Mouse (Mus musculus): Measurements from ENCODE around the gene Pitpnm2. TPM values are rescaled to one million over a fixed set of nuclear protein-coding genes. Genes with fewer than 3 reads are reported as not detected.

Gene Pitpnm2
- total and polyA plus RNA-seq, 2 experiments: 10.6 to 30.3 TPM

DNA sequence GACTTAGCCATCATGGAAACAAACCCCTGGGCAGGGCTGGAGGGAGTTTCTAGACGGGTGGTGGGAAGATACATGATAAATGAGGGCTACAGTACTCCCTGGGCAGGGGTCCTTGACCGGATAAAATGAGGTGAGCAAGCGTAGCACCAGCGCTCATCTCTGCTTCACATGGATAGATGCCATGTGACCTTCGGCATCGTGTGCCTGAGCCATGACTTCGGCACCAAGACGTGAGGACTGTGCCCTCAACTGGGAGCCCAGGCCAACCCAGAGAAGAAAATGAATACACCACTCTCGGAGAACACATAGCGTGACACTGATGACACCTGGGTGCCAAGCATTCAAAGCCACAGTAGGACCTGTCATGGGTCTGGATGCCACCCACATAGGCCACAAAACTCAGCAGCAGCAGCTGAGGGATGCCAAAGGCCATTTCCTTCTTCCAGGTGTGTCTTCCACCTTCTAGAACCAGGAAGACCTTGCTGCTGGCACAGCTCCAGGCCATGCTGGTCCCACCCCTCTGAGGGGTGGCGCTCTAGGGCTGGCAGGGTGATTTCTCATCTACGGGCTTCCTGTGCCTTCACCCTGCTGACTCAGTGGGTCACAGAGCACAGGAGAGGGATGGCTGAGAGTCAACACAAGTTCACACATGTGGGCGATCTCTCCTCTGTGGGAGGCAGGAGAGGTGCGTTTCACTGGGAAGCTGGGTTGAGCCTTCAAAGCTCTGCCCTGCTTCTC lies 165.5 kb downstream of the Pitpnm2 start:
- Histone ChIP-seq H3K4me3 (ENCODE audit: insufficient read depth, low read depth, low read length) (no peak overlapping the region), H3K79me2 (ENCODE audit: control insufficient read depth, insufficient read depth, low read length) (no peaks in the 10 kb centered on the region), H3K36me3 (ENCODE audit: control insufficient read depth, insufficient read depth, low read length) (no peaks in the 10 kb centered on the region), H3K4me1 (ENCODE audit: control insufficient read depth, insufficient read depth, low read length) (no peaks in the 10 kb centered on the region), H3K9ac (ENCODE audit: low read depth, low read length) (no peak overlapping the region), H3K27me3 (ENCODE audit: control insufficient read depth, insufficient read depth, low read length) (no peaks in the 10 kb centered on the region), H3K27ac (replicated peaks; ENCODE audit: insufficient read depth, low read depth, low read length) (no peak overlapping the region)
- TF ChIP-seq POLR2A (IDR thresholded peaks at IDR 0.05; ENCODE audit: extremely low read depth, insufficient read depth, low read length) (no peak), CTCF (IDR thresholded peaks at IDR 0.05; ENCODE audit: low read depth, low read length) (no peak)
- 40% methylated on average over 14 of the region's 14 CpGs for WGBS
- peak; percentile 63 for DNase-seq (ENCODE audit: extremely low read depth, low read depth, low spot score)

DNA sequence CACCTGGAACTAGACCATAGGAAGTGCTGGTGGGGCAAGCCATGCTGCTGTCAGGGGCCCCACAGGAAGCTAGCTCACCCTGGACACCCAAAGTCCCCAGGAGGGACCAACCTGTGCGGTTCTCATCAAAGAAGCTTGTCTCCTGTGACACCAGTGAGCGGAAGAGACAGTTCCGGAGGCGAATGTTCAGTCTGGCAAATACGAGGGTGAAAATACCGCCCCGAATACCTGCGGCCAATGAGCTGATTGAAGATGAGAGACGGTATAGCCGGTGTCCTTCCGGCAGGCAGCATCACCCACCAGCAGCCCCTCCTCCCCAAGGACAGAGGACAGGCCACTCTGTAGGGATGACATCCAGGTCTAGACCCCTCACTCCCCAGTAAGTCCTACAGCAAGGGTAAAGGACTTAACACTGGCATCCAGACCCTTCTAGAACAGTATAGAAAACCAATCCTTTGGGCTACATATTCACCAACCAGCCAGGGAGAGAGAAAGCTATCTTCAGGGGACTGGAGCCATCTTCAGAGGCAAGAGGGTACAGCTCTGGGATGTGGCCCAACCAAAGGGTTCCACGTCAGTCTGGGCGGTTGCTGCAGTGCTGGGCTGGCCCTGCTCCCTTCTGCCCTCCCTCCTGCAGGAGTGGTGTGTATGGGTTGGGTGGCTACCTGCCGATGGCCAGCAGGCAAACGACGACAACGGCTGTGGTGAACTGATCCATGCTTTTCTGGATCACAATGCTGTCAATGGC lies 166.4 kb downstream of the Pitpnm2 start:
- no peak overlapping the region for H3K9ac ChIP-seq (ENCODE audit: low read depth, low read length)
- H3K4me3 ChIP-seq (ENCODE audit: insufficient read depth, low read depth, low read length): no peak overlapping the region
- no peaks in the 10 kb centered on the region for H3K4me1 ChIP-seq (ENCODE audit: control insufficient read depth, insufficient read depth, low read length)
- no peaks in the 10 kb centered on the region for H3K79me2 ChIP-seq (ENCODE audit: control insufficient read depth, insufficient read depth, low read length)
- TF ChIP-seq POLR2A (IDR thresholded peaks at IDR 0.05; ENCODE audit: extremely low read depth, insufficient read depth, low read length) (no peak), CTCF (IDR thresholded peaks at IDR 0.05; ENCODE audit: low read depth, low read length) (no peak)
- H3K27me3 ChIP-seq (ENCODE audit: control insufficient read depth, insufficient read depth, low read length): no peaks in the 10 kb centered on the region
- no peak for DNase-seq (ENCODE audit: extremely low read depth, low read depth, low spot score)
- H3K27ac ChIP-seq (replicated peaks; ENCODE audit: insufficient read depth, low read depth, low read length): no peak overlapping the region
- H3K36me3 ChIP-seq (ENCODE audit: control insufficient read depth, insufficient read depth, low read length): no peaks in the 10 kb centered on the region
- WGBS: 95% methylated on average over 17 of the region's 17 CpGs

DNA sequence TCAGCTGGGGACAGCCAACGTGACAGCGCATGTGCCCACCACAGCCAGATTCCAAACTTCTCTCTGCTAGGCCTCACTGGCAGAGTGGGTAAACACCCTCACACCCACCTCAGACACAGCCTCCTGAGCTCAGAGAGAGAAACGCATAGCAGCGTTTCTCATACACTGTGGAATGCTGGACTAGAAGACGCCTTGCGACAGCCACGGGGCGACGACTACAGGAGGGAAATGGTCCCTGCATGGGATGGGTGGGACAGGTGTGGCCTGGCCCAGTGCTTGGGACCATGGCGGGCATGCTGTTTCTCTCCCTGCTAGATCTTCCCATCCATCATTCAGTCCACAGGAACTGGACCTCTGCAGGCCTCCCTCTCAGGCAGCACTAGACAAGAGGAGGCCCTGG lies 167.1 kb downstream of the Pitpnm2 start:
- Histone ChIP-seq H3K4me1 (ENCODE audit: control insufficient read depth, insufficient read depth, low read length) (no peaks in the 10 kb centered on the region), H3K27me3 (ENCODE audit: control insufficient read depth, insufficient read depth, low read length) (no peaks in the 10 kb centered on the region), H3K4me3 (ENCODE audit: insufficient read depth, low read depth, low read length) (no peak overlapping the region), H3K36me3 (ENCODE audit: control insufficient read depth, insufficient read depth, low read length) (no peaks in the 10 kb centered on the region), H3K27ac (replicated peaks; ENCODE audit: insufficient read depth, low read depth, low read length) (no peak overlapping the region), H3K9ac (ENCODE audit: low read depth, low read length) (no peak overlapping the region), H3K79me2 (ENCODE audit: control insufficient read depth, insufficient read depth, low read length) (no peaks in the 10 kb centered on the region)
- TF ChIP-seq POLR2A (IDR thresholded peaks at IDR 0.05; ENCODE audit: extremely low read depth, insufficient read depth, low read length) (no peak), CTCF (IDR thresholded peaks at IDR 0.05; ENCODE audit: low read depth, low read length) (no peak)
- no peak for DNase-seq (ENCODE audit: extremely low read depth, low read depth, low spot score)
- WGBS: 92% methylated on average over 10 of the region's 10 CpGs

DNA sequence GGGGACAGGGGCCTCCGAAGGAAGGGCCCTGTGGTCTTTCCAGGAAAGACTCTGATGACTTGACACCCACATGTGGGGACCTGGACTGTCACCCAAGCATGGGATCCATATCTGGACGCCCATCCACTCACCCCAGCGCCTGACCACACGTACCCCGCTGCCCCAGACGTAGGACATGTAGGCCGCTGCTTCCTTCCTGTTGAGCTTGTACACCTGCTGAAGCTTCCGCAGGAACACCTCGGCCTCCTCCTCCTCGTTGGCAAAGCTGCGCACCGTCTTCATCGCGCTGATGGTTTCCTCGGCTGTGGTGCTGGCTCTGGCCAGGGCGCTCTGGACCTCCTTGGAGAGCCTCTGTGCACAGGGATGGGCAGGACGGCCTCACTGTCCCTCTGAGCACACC lies 169.7 kb downstream of the Pitpnm2 start:
- no peak for DNase-seq (ENCODE audit: extremely low read depth, low read depth, low spot score)
- H3K36me3 ChIP-seq (ENCODE audit: control insufficient read depth, insufficient read depth, low read length): no peaks in the 10 kb centered on the region
- no peak overlapping the region for H3K27ac ChIP-seq (replicated peaks; ENCODE audit: insufficient read depth, low read depth, low read length)
- H3K79me2 ChIP-seq (ENCODE audit: control insufficient read depth, insufficient read depth, low read length): no peaks in the 10 kb centered on the region
- H3K4me1 ChIP-seq (ENCODE audit: control insufficient read depth, insufficient read depth, low read length): no peaks in the 10 kb centered on the region
- no peak overlapping the region for H3K4me3 ChIP-seq (ENCODE audit: insufficient read depth, low read depth, low read length)
- TF ChIP-seq CTCF (IDR thresholded peaks at IDR 0.05; ENCODE audit: low read depth, low read length): no peak
- no peak for TF ChIP-seq POLR2A (IDR thresholded peaks at IDR 0.05; ENCODE audit: extremely low read depth, insufficient read depth, low read length)
- H3K27me3 ChIP-seq (ENCODE audit: control insufficient read depth, insufficient read depth, low read length): no peaks in the 10 kb centered on the region
- no peak overlapping the region for H3K9ac ChIP-seq (ENCODE audit: low read depth, low read length)
- WGBS: 84% methylated on average over 17 of the region's 17 CpGs

DNA sequence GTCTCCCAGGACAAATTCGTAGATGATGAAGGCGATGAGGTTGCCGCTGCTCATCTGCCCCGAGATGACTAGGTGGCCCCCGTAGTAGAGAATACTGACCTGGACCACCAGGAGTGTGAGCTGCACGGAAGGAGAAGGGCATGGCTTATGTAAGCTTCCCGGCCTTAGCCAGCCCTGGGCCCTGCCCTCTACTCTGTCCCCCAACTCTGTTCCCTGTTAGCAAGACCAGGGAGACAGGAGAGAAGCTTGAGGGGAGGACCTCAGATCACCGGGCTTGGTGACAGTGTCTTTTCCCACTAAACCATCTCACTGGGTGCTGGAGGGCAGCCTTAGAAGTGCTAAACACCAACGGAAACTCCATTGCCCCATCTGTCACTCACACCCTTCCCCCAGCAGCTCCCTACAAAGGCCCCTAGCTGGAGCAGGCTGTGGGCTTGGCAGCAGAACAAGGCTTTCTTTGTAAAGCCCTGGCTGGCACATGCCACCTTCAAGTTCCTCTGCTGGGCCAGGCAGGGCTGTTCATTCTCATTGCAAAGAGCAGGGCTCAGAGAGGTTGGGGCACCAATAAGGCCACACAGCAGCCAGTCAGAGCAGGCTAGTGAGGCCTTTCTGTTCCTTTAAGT lies 170.7 kb downstream of the Pitpnm2 start:
- DNase-seq (ENCODE audit: extremely low read depth, low read depth, low spot score): no peak
- Histone ChIP-seq H3K9ac (ENCODE audit: low read depth, low read length) (no peak overlapping the region), H3K27me3 (ENCODE audit: control insufficient read depth, insufficient read depth, low read length) (no peaks in the 10 kb centered on the region), H3K4me3 (ENCODE audit: insufficient read depth, low read depth, low read length) (no peak overlapping the region), H3K36me3 (ENCODE audit: control insufficient read depth, insufficient read depth, low read length) (no peaks in the 10 kb centered on the region), H3K79me2 (ENCODE audit: control insufficient read depth, insufficient read depth, low read length) (no peaks in the 10 kb centered on the region), H3K27ac (replicated peaks; ENCODE audit: insufficient read depth, low read depth, low read length) (no peak overlapping the region), H3K4me1 (ENCODE audit: control insufficient read depth, insufficient read depth, low read length) (no peaks in the 10 kb centered on the region)
- 87% methylated on average over 9 of the region's 9 CpGs for WGBS
- no peak for TF ChIP-seq POLR2A (IDR thresholded peaks at IDR 0.05; ENCODE audit: extremely low read depth, insufficient read depth, low read length)
- TF ChIP-seq CTCF (IDR thresholded peaks at IDR 0.05; ENCODE audit: low read depth, low read length): no peak
